Mouse (Mus musculus) kidney, postnatal 0 days (tissue): ENCODE results near the gene Vmn2r121. TPM values are rescaled to one million over a fixed set of nuclear protein-coding genes. Genes with fewer than 3 reads are reported as not detected.

Source experiments
- ATAC-seq: fragments of 200-750 bp; cut with Nextera tagmentation; replicated peaks from 2 replicates; pipeline ENCODE4 v1.8.0; 2017; ENCODE audit warnings: low read depth, moderate number of reproducible peaks, moderate TSS enrichment, moderate library complexity; ENCODE audit not compliant: low FRiP score
- DNase-seq: peaks from one replicate; pipeline ENCODE4 v3.0.0-alpha.2; 2016; ENCODE audit warnings: low spot score
- H3K27ac ChIP-seq: fragments of 300-500 bp; sonication (generic); 2 replicates; pipeline ENCODE4 v1.5.1; 2014; ENCODE audit warnings: mild to moderate bottlenecking
- H3K27me3 ChIP-seq: fragments of 300-500 bp; sonication (generic); 2 replicates; pipeline ENCODE4 v1.6.1; 2014; ENCODE audit warnings: low read length, mixed read lengths; ENCODE audit not compliant: insufficient read depth
- H3K36me3 ChIP-seq: fragments of 300-500 bp; sonication (generic); 2 replicates; pipeline ENCODE4 v1.6.1; 2014; ENCODE audit warnings: low read length, mixed read lengths; ENCODE audit not compliant: insufficient read depth
- H3K4me1 ChIP-seq: fragments of 300-500 bp; sonication (generic); replicated peaks from 2 replicates; pipeline ENCODE4 v1.6.1; 2014; ENCODE audit warnings: antibody characterized with exemption, low read length, mixed read lengths; ENCODE audit not compliant: insufficient read depth
- H3K4me2 ChIP-seq: fragments of 300-500 bp; sonication (generic); 2 replicates; pipeline ENCODE4 v1.6.1; 2014; ENCODE audit warnings: mild to moderate bottlenecking, low read length, moderate library complexity, mixed read lengths
- H3K4me3 ChIP-seq: fragments of 300-500 bp; sonication (generic); replicated peaks from 2 replicates; pipeline ENCODE4 v1.5.1; 2014; ENCODE audit warnings: low read depth, low read length
- H3K9ac ChIP-seq: fragments of 300-500 bp; sonication (generic); 2 replicates; pipeline ENCODE4 v1.6.1; 2014; ENCODE audit warnings: low read depth, low read length
- H3K9me3 ChIP-seq: fragments of 300-500 bp; sonication (generic); replicated peaks from 2 replicates; pipeline ENCODE4 v1.6.1; 2016; ENCODE audit warnings: low read length, inconsistent platforms, mixed read lengths
- CTCF ChIP-seq: IDR thresholded peaks from 2 replicates; pipeline ENCODE4 v1.5.1; 2016; ENCODE audit warnings: antibody characterized with exemption, low read depth, mild to moderate bottlenecking, moderate library complexity
- WGBS: fragments of 180-500 bp; shearing (Covaris S2); extraction: QIAGEN DNeasy Blood & Tissue Kit; methylation state at CpG from one replicate; pipeline ENCODE4 v1.1.7; 2014; 5-methylcytosine and 5-hydroxymethylcytosine counted together
- polyA plus RNA-seq: library from polyadenylated mRNA; unstranded; fragments of >200 nt; fragmentation: Nextera tagmentation; extraction: Ambion mirVana; gene quantifications from 2 replicates; pipeline ENCODE4 v1.2.1, GENCODE M21; 2015

The Vmn2r121 gene
- not detected in 2 replicates for polyA plus RNA-seq

- no peaks in the 10 kb centered on the region for H3K4me1 ChIP-seq
- DNase-seq (no peak), ATAC-seq (no peak)
- H3K9me3 ChIP-seq, result no peaks in the 10 kb centered on the region
- no peak for TF ChIP-seq CTCF
- no peaks in the 10 kb centered on the region for H3K36me3 ChIP-seq
- 68% methylated on average over 5 of the region's 5 CpGs for WGBS
- H3K27ac ChIP-seq, result no peak within 1 kb of the TSS
- H3K4me3 ChIP-seq, result no peak within 1 kb of the TSS
- no peak within 1 kb of the TSS for H3K4me2 ChIP-seq
- H3K9ac ChIP-seq, result no peak within 1 kb of the TSS
- no peaks in the 10 kb centered on the region for H3K27me3 ChIP-seq
These were observed at the start of gene Vmn2r121 for GRCm38 (mm10) chrX:124135852-124136251. Gene Vmn2r121 (minus strand): TSS chrX:124135952.
